Mouse (Mus musculus): ENCODE results near the gene Aldh4a1.

Aldh4a1 gene

GRCm38 (mm10) chr4:139622373-139623282, at the start of gene Aldh4a1:
Gene Aldh4a1 (plus strand): TSS chr4:139622866.
- peak; percentile 74 to 84 for DNase-seq (ENCODE audit: low spot score in 2 of 2)

- no peak for DNase-seq (ENCODE audit: low spot score in 2 of 2)
Observed at GRCm38 (mm10) chr4:139572928-139573512, 49.6 kb upstream of the Aldh4a1 start.

- peak; percentile 91 to 94 for DNase-seq (ENCODE audit: low spot score in 2 of 2)
Observed at GRCm38 (mm10) chr4:139574156-139574798, 48.4 kb upstream of the Aldh4a1 start.

- DNase-seq (ENCODE audit: low spot score in 2 of 2): peak in 1 of 2 experiments; percentile 40
Observed at GRCm38 (mm10) chr4:139574799-139575672, 47.6 kb upstream of the Aldh4a1 start.

- no peak for DNase-seq (ENCODE audit: low spot score in 2 of 2)
Observed at GRCm38 (mm10) chr4:139575673-139576003, 47.0 kb upstream of the Aldh4a1 start.

- no peak for DNase-seq (ENCODE audit: low spot score in 2 of 2)
Observed at GRCm38 (mm10) chr4:139576251-139576880, 46.3 kb upstream of the Aldh4a1 start.

- no peak for DNase-seq (ENCODE audit: low spot score in 2 of 2)
Observed at GRCm38 (mm10) chr4:139577006-139577405, 45.7 kb upstream of the Aldh4a1 start.

GRCm38 (mm10) chr4:139578389-139578788, 44.3 kb upstream of the Aldh4a1 start:
- no peak for DNase-seq (ENCODE audit: low spot score in 2 of 2)

GRCm38 (mm10) chr4:139579003-139579402, 43.7 kb upstream of the Aldh4a1 start:
- no peak for DNase-seq (ENCODE audit: low spot score in 2 of 2)

- DNase-seq (ENCODE audit: low spot score in 2 of 2): no peak
Observed at GRCm38 (mm10) chr4:139579466-139579865, 43.2 kb upstream of the Aldh4a1 start.

GRCm38 (mm10) chr4:139580663-139581336, 41.9 kb upstream of the Aldh4a1 start:
- no peak for DNase-seq (ENCODE audit: low spot score in 2 of 2)

- no peak for DNase-seq (ENCODE audit: low spot score in 2 of 2)
Observed at GRCm38 (mm10) chr4:139581427-139582051, 41.1 kb upstream of the Aldh4a1 start.

- no peak for DNase-seq (ENCODE audit: low spot score in 2 of 2)
Observed at GRCm38 (mm10) chr4:139582346-139582745, 40.3 kb upstream of the Aldh4a1 start.

- no peak for DNase-seq (ENCODE audit: low spot score in 2 of 2)
Observed at GRCm38 (mm10) chr4:139582903-139583302, 39.8 kb upstream of the Aldh4a1 start.

GRCm38 (mm10) chr4:139583629-139584245, 38.9 kb upstream of the Aldh4a1 start:
- no peak for DNase-seq (ENCODE audit: low spot score in 2 of 2)

GRCm38 (mm10) chr4:139584704-139585103, 38.0 kb upstream of the Aldh4a1 start:
- DNase-seq (ENCODE audit: low spot score in 2 of 2): no peak

- DNase-seq (ENCODE audit: low spot score in 2 of 2): no peak
Observed at GRCm38 (mm10) chr4:139585713-139586112, 37.0 kb upstream of the Aldh4a1 start.

- no peak for DNase-seq (ENCODE audit: low spot score in 2 of 2)
Observed at GRCm38 (mm10) chr4:139587370-139587769, 35.3 kb upstream of the Aldh4a1 start.

- DNase-seq (ENCODE audit: low spot score in 2 of 2): no peak
Observed at GRCm38 (mm10) chr4:139587773-139588172, 34.9 kb upstream of the Aldh4a1 start.

Measured in frontal cortex, postnatal 25 days (tissue).